Mouse (Mus musculus): Measurements from ENCODE around the gene Kcnk18. TPM values are rescaled to one million over a fixed set of nuclear protein-coding genes. Genes with fewer than 3 reads are reported as not detected.

Kcnk18 gene
- total and polyA plus RNA-seq, 3 experiments, result 0.05 TPM; not detected in 2

DNA sequence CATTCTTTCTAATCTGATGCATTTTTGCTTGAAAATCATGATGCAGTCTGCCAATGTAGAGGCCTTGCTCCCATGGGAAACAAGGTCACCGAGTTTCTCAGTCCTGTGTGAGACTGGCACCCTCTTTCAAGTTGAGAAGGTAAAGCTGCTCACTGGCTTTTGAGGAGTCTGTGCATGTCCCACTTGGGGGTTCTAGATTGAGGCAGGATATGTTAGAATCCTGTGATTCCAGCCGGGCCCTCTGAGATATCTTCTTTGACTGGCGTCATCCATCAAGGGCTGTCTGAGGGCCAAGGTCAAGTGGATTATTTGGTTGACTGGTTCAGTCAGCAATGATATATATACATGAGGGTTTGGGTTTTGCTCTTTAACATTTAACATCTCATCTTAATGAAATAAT lies 63.0 kb downstream of the Kcnk18 start:
- Histone ChIP-seq H3K36me3 (replicated peaks) (peaks cover 51% of the 10 kb centered on the region), H3K4me1 (ENCODE audit: insufficient read depth, low read depth, low read length) (no peaks in the 10 kb centered on the region), H3K9me3 (replicated peaks) (peaks cover 7% of the 10 kb centered on the region), H3K4me3 (ENCODE audit: low read depth, low read length) (no peak overlapping the region), H3K27me3 (ENCODE audit: insufficient read depth, low read length) (no peaks in the 10 kb centered on the region)
- no peak for DNase-seq (ENCODE audit: low spot score)
- TF ChIP-seq TAL1 (conservative IDR thresholded peaks at IDR 0.05; ENCODE audit: low read depth, low read length), result no peak
- no peak for TF ChIP-seq POLR2AphosphoS5 (IDR thresholded peaks at IDR 0.05; ENCODE audit: insufficient replicate concordance, low read depth, low read length)
- no peak for TF ChIP-seq GATA2 (IDR thresholded peaks at IDR 0.05; ENCODE audit: borderline replicate concordance, low read depth, low read length)
- TF ChIP-seq GATA1 (IDR thresholded peaks at IDR 0.05; ENCODE audit: borderline replicate concordance, low read length), result no peak
- TF ChIP-seq CTCF (IDR thresholded peaks at IDR 0.05; ENCODE audit: low read depth, low read length), result no peak
- ATAC-seq (ENCODE audit: extremely low read depth, insufficient number of reproducible peaks, low FRiP score, poor library complexity, severe bottlenecking), result no peak

Other genes with a start within 250 kb of the Kcnk18 start
- not detected in 2 replicates for gene Shtn1, start 143.1 kb upstream of the Kcnk18 start, total RNA-seq (2014; fragmentation: Nextera tagmentation)
- 0.27 TPM in 1 of 2 replicates, not detected in the other for gene Shtn1, start 143.1 kb upstream of the Kcnk18 start, total RNA-seq (2017)
- not detected in 2 replicates for gene Shtn1, start 143.1 kb upstream of the Kcnk18 start, polyA plus RNA-seq (2012)
- gene Vax1, start 49.2 kb upstream of the Kcnk18 start, total RNA-seq (2014; fragmentation: Nextera tagmentation), result not detected in 2 replicates
- not detected in 2 replicates for gene Vax1, start 49.2 kb upstream of the Kcnk18 start, total RNA-seq (2017)
- gene Vax1, start 49.2 kb upstream of the Kcnk18 start, polyA plus RNA-seq (2012), result not detected in 2 replicates
- gene Slc18a2, start 41.7 kb downstream of the Kcnk18 start, total RNA-seq (2014; fragmentation: Nextera tagmentation), result 0.30 TPM in 1 of 2 replicates, not detected in the other
- gene Slc18a2, start 41.7 kb downstream of the Kcnk18 start, total RNA-seq (2017), result 0.35 and 0.44 TPM in 2 replicates
- 0.02 and 0.04 TPM in 2 replicates for gene Slc18a2, start 41.7 kb downstream of the Kcnk18 start, polyA plus RNA-seq (2012)
- 62.6 and 81.3 TPM in 2 replicates for gene Rps12-ps3, start 103.1 kb downstream of the Kcnk18 start, total RNA-seq (2014; fragmentation: Nextera tagmentation)
- 402 and 406 TPM in 2 replicates for gene Rps12-ps3, start 103.1 kb downstream of the Kcnk18 start, total RNA-seq (2017)
- 33.9 and 53.3 TPM in 2 replicates for gene Rps12-ps3, start 103.1 kb downstream of the Kcnk18 start, polyA plus RNA-seq (2012)
- 81.6 and 85.5 TPM in 2 replicates for gene Pdzd8, start 126.6 kb downstream of the Kcnk18 start, total RNA-seq (2014; fragmentation: Nextera tagmentation)
- gene Pdzd8, start 126.6 kb downstream of the Kcnk18 start, total RNA-seq (2017), result 35.1 and 40.0 TPM in 2 replicates
- gene Pdzd8, start 126.6 kb downstream of the Kcnk18 start, polyA plus RNA-seq (2012), result 15.1 and 17.4 TPM in 2 replicates
- 4.7 TPM in 1 of 2 replicates, not detected in the other for gene Emx2, start 239.2 kb downstream of the Kcnk18 start, total RNA-seq (2014; fragmentation: Nextera tagmentation)
- 0.23 TPM in 1 of 2 replicates, not detected in the other for gene Emx2, start 239.2 kb downstream of the Kcnk18 start, total RNA-seq (2017)
- not detected in 2 replicates for gene Emx2, start 239.2 kb downstream of the Kcnk18 start, polyA plus RNA-seq (2012)